Mouse (Mus musculus): Measurements from ENCODE around the gene Tns3. TPM values are rescaled to one million over a fixed set of nuclear protein-coding genes. Genes with fewer than 3 reads are reported as not detected.

Gene Tns3
- total and polyA plus RNA-seq, 3 experiments = not detected

DNA sequence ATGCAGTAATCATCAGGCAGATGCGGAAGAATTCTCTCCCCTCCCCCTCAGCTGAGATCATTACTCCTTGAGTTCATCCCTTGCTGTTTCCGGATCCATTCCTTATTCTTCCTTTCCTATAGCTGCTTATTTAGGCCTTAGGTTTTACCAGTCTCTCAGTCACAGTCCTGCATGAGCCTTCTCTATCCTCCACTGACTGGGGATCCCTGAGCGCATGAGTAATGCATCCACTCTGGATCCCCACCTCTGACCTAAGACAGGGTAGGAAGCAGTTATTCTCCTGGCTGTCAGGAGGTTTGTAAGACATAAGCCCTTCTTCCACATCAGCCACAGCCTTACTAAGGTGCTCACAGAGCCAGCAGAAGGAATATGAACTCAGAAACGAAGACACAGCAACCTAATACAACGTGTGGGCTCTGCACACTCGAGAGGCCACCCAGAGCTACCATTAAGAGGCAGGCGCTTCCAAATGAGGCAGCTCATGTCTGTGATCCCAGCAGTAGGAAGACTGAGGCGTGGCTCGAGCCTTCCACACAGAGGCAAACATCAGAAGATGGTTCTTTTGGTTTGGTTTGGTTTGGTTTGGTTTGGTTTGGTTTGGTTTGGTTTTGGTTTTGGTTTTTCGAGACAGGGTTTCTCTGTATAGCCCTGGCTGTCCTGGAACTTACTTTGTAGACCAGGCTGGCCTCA, 38.3 kb downstream of the Tns3 start:
- H3K4me3 ChIP-seq (ENCODE audit: control insufficient read depth in 1 of 2, insufficient read depth in 1 of 2, low read depth in 2 of 2, low read length in 2 of 2) = no peak overlapping the region
- H3K36me3 ChIP-seq (ENCODE audit: control insufficient read depth in 1 of 2, insufficient read depth in 2 of 2, low read length in 2 of 2) = no peaks in the 10 kb centered on the region
- no peaks in the 10 kb centered on the region; the same call in 1 of the 2 replicates for H3K79me2 ChIP-seq (ENCODE audit: control insufficient read depth, insufficient read depth, low read length, poor library complexity)
- H3K9ac ChIP-seq (ENCODE audit: control insufficient read depth, low read depth, low read length, poor library complexity, severe bottlenecking) = no peak overlapping the region
- no peaks in the 10 kb centered on the region for H3K27me3 ChIP-seq (ENCODE audit: control insufficient read depth in 1 of 2, insufficient read depth in 2 of 2, low read length in 2 of 2)
- H3K27ac ChIP-seq (ENCODE audit: control insufficient read depth, low read depth, low read length) = no peak overlapping the region
- no peaks in the 10 kb centered on the region for H3K9me3 ChIP-seq (replicated peaks; ENCODE audit: insufficient read depth, low read length)
- TF ChIP-seq GABPA (IDR thresholded peaks at IDR 0.05; ENCODE audit: low read depth, low read length) (no peak), POLR2AphosphoS5 (IDR thresholded peaks at IDR 0.05; ENCODE audit: borderline replicate concordance, low read depth, low read length) (no peak), SMC3 (IDR thresholded peaks at IDR 0.05; ENCODE audit: low read depth, low read length) (no peak), MAX (IDR thresholded peaks at IDR 0.05; ENCODE audit: low read length) (no peak), ZC3H11A (IDR thresholded peaks at IDR 0.05; ENCODE audit: low read depth, low read length) (no peak), E2F4 (IDR thresholded peaks at IDR 0.05; ENCODE audit: borderline replicate concordance, low read depth, low read length) (no peak), GATA1 (IDR thresholded peaks at IDR 0.05; ENCODE audit: low read depth, low read length) (no peak), JUND (IDR thresholded peaks at IDR 0.05; ENCODE audit: low read depth, low read length) (no peak), MAZ (IDR thresholded peaks at IDR 0.05; ENCODE audit: low read depth, low read length) (no peak), USF2 (IDR thresholded peaks at IDR 0.05; ENCODE audit: borderline replicate concordance in 1 of 2, insufficient read depth in 1 of 2, low read depth in 1 of 2, low read length in 2 of 2) (no peak), MXI1 (IDR thresholded peaks at IDR 0.05; ENCODE audit: low read depth, low read length) (no peak)
- no peak for DNase-seq (ENCODE audit: low read depth, low spot score)
- no peaks in the 10 kb centered on the region for H3K4me1 ChIP-seq (ENCODE audit: control insufficient read depth in 1 of 2, insufficient read depth in 2 of 2, low read length in 2 of 2)

DNA sequence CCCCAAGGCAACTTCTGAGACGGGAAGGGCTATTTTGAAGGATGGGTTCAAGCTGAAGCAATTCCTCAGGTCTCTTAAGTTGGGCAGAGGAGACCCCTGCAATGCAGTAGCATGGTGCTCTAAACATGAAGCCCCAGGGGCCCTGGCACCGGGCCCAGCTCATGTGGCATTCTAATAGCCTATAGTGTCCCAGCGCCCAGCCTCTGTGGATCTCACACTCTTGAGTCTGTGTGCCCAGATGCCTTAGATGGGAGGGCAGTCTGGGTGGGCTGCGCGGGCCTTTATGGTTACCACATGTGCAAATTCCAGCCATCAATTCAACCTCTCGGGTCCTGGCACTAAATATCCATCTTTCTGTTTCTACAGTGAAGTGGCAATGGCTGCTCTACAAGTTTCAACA, 38.9 kb downstream of the Tns3 start:
- Histone ChIP-seq H3K4me1 (ENCODE audit: control insufficient read depth in 1 of 2, insufficient read depth in 2 of 2, low read length in 2 of 2) (no peaks in the 10 kb centered on the region), H3K4me3 (ENCODE audit: control insufficient read depth in 1 of 2, insufficient read depth in 1 of 2, low read depth in 2 of 2, low read length in 2 of 2) (no peak overlapping the region), H3K9me3 (replicated peaks; ENCODE audit: insufficient read depth, low read length) (no peaks in the 10 kb centered on the region), H3K27ac (ENCODE audit: control insufficient read depth, low read depth, low read length) (no peak overlapping the region), H3K9ac (ENCODE audit: control insufficient read depth, low read depth, low read length, poor library complexity, severe bottlenecking) (no peak overlapping the region), H3K27me3 (ENCODE audit: control insufficient read depth in 1 of 2, insufficient read depth in 2 of 2, low read length in 2 of 2) (no peaks in the 10 kb centered on the region), H3K36me3 (ENCODE audit: control insufficient read depth in 1 of 2, insufficient read depth in 2 of 2, low read length in 2 of 2) (no peaks in the 10 kb centered on the region), H3K79me2 (ENCODE audit: control insufficient read depth, insufficient read depth, low read length, poor library complexity) (no peaks in the 10 kb centered on the region; the same call in 1 of the 2 replicates)
- DNase-seq (ENCODE audit: low read depth, low spot score) = no peak
- no peak for TF ChIP-seq POLR2AphosphoS2 (IDR thresholded peaks at IDR 0.05; ENCODE audit: low read length)
- no peak for TF ChIP-seq SMC3 (IDR thresholded peaks at IDR 0.05; ENCODE audit: low read depth, low read length)
- TF ChIP-seq ZMIZ1 (IDR thresholded peaks at IDR 0.05; ENCODE audit: low read depth, low read length) = no peak
- no peak for TF ChIP-seq USF2 (IDR thresholded peaks at IDR 0.05; ENCODE audit: borderline replicate concordance in 1 of 2, insufficient read depth in 1 of 2, low read depth in 1 of 2, low read length in 2 of 2)
- TF ChIP-seq GATA1 (IDR thresholded peaks at IDR 0.05; ENCODE audit: low read depth, low read length) = no peak
- no peak for TF ChIP-seq GABPA (IDR thresholded peaks at IDR 0.05; ENCODE audit: low read depth, low read length)
- no peak for TF ChIP-seq RAD21 (IDR thresholded peaks at IDR 0.05; ENCODE audit: low read depth, low read length)
- TF ChIP-seq ZNF384 (IDR thresholded peaks at IDR 0.05; ENCODE audit: low read depth, low read length) = no peak
- TF ChIP-seq CTCF (IDR thresholded peaks at IDR 0.05 in 2 of 3, conservative IDR thresholded peaks at IDR 0.05 in 1 of 3; ENCODE audit: control insufficient read depth in 1 of 3, insufficient read depth in 1 of 3, low read depth in 2 of 3, low read length in 3 of 3, poor library complexity in 1 of 3, severe bottlenecking in 1 of 3) = no peak
- no peak for TF ChIP-seq MAFK (IDR thresholded peaks at IDR 0.05; ENCODE audit: borderline replicate concordance, low read depth, low read length)
- TF ChIP-seq JUND (IDR thresholded peaks at IDR 0.05; ENCODE audit: low read depth, low read length) = no peak
- TF ChIP-seq MYC (IDR thresholded peaks at IDR 0.05; ENCODE audit: low read depth, low read length) = no peak
- TF ChIP-seq USF1 (IDR thresholded peaks at IDR 0.05; ENCODE audit: low read depth, low read length) = no peak
- no peak for TF ChIP-seq SIN3A (IDR thresholded peaks at IDR 0.05; ENCODE audit: low read length)
- TF ChIP-seq MYB (IDR thresholded peaks at IDR 0.05; ENCODE audit: low read depth, low read length) = no peak
- no peak for TF ChIP-seq CHD2 (IDR thresholded peaks at IDR 0.05; ENCODE audit: low read length)
- no peak for TF ChIP-seq ETS1 (IDR thresholded peaks at IDR 0.05; ENCODE audit: low read depth, low read length)
- no peak for TF ChIP-seq TBP (IDR thresholded peaks at IDR 0.05; ENCODE audit: low read depth, low read length)
- no peak for TF ChIP-seq TCF12 (IDR thresholded peaks at IDR 0.05; ENCODE audit: low read depth, low read length)

All from MEL (cell line).